Mouse (Mus musculus) kidney, postnatal 14 days (tissue): ENCODE measurements at regions not wholly inside any gene's neighbourhood (a gene's known extent, or its start where the extent isn't known, plus 50 kb on each side); places are given as distances from the start of the nearest gene placed in this dataset.
A peak's percentile ranks its signal among the peaks of the same experiment; 100 is the strongest.

Experiments used
- DNase-seq: peaks from one replicate; pipeline ENCODE4 v3.0.0; 2022; ENCODE audit warnings: mixed read lengths

DNA sequence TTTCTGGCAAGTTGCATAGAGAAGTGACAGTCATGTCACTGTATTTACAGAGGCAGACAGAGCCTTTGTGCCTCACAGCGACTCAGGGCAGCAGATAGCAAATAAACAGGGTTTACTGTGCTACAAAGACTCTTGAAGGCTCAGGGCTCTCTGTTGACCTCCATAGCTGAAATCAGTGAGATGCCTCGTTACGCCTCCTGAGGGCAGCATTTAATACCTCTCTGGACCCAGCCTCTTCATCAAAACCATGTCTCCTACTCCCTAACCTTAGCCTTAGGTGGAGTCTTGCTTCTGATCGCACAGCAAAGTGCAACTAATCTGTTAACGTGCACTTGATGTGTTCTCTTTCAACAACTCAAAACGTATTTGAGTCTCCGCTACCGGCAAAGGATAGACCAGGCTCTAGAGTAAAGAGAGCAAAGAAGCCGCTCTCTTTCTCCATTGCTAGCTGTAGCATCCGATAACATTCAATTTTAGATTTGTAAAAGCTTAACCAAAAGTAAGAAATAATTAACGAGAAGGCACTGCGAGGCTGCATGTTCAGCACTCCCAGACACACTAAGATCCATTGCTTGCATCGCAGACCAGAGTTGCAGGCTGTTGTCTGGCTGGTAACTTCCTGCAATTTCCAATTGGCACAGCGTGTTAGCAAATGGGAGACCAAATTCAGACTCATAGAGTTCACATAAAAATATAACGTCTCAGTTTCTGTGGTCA, 101.1 kb upstream of the Man2a1 start:
- peak; percentile 67 for DNase-seq

DNA sequence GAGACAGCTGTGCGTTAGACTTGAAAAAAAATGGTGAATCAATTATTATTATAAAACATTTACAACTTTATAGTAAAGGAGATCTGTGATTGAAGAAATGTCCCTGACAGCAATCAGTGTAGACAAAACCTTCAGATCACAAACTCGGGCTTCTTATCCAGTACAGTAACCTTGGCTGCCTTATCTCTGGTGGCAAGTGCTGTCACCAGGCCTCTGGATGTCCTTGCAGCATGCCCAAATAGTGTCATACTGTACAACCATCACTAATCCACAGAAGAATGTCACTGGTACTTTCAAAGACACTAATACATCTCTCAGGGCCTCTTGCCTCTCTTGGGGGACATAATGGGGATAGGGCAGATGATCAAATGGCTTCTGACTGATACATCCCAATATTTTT, 98.2 kb upstream of the Man2a1 start:
- DNase-seq: no peak

DNA sequence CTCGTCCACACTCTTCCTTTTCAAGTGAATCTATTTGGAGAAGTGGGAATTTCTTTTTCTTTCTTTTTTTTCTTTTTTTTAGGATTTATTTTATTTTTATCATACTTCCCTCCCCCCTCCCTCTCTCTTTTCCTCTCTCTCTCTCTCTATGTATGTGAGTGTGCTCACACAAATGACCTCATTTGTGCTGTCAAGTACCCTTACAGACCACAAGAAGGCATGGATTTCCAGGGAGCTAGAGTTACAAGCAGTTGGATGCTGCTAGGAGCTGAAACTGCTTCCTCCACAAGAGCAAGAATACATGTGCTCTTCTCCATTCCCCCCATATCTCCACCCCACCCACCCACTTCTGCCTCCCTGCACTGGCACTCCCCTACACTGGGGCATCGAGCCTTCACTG, 94.6 kb upstream of the Man2a1 start:
- no peak for DNase-seq

DNA sequence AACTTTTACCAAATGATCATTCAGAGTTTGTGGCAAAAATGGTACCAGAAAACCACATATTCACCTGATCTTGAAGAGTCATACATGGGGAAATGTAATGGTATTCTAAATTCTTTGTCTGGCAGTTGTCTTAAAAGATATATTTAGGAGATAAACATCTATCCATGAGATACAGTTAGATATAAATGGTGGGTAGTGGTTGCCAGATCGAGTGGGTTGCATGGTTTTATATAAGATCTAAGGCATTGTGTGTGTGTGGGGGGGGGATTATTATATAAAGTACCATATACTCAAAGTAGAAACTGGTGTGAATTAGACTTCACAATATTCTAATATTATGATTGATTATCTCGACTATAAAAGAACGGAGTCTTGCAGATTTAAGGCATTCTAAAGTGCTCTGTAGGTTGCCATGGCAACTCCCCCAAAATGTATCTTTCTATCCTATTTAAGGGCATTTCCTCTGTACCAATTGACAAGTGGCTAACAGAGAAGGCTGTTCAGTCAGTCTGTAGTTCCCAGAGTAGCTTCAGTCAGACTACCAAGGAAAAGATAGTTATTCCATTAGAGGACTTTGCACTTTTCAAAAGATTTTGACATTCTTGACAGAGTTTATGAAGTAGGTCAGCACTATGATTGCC, 89.3 kb upstream of the Man2a1 start:
- no peak for DNase-seq

- no peak for DNase-seq
Measured at GRCm38 (mm10) chr17:64522213-64522612, 78.3 kb upstream of the Man2a1 start.

DNA sequence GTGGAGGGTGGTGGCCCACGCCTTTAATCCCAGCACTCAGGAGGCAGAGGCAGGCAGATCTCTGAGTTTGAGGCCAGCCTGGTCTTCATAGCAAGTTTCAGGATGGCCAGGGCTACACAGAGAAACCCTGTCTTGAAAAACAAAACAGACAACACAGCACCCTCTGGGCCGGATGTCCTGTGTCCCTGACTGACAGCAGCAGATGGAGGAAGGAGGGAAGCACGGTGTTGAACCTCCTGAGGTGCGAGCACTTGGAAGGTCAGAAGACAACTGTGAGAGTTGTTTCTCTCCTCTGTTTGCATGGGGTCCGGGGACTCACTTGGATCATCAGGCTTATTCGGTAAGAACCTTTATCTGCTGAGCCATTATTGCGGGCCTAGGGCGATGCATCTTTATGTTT, 76.6 kb upstream of the Man2a1 start:
- DNase-seq: no peak

DNA sequence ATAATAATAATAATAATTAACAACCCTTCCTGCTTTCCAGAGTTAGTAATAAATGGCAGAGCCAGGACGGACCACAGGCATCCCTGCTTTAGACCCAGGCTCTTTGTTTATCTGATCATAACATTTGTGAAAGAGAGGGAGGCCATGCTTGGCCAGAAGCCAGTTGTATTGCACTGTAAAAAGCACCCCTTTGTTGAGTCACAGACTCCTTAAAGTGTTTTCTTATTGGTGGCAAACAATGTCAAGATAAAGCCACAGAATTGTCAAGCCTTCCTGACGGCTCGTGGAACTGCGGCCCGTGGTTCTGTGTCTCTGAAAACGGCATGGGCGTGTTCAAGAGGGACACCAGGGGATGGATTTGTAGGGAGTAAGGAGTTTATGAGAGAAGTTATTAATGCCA, 72.7 kb upstream of the Man2a1 start:
- no peak for DNase-seq

DNA sequence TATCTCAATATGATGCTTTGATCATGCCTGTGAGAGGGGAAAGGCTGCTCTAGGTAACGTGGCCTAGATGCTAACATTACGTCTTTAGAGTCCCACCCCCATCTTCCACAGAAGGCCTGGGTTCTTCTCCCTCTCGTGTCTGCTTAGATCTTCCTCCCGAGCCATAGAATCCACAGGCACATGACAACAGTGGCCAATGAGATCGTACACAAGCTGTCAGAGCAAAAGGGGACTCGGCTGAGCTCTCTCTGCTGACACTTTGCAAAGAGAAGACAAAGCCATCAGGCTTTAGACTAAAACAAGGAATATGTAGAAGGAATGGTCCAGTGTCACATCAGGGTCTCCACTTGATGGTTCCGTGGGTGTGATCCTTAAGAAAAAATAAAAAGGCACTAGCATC, 72.1 kb upstream of the Man2a1 start:
- no peak for DNase-seq

GRCm38 (mm10) chr17:64529296-64529994, 71.1 kb upstream of the Man2a1 start:
- DNase-seq: no peak

DNA sequence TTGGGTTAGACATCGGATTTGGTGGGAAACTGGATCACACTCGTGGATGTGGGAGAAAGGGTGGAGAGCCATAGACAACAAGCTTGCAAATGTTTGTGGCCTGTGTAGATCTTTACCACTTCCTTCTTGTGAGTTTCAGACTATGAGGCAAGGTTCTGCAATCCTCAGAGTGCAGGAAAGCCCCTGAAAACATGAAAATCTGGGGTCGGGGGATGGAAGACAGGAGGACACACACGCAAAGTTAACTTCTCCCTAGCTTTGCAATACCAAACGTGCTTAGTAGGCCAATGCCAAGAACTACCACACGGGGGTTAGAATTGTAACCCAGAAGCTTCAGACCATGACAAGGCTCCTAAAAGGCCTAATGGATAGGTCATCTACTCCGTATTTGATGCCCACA, 69.4 kb upstream of the Man2a1 start:
- no peak for DNase-seq

GRCm38 (mm10) chr17:64534323-64534722, 66.2 kb upstream of the Man2a1 start:
- DNase-seq: no peak

DNA sequence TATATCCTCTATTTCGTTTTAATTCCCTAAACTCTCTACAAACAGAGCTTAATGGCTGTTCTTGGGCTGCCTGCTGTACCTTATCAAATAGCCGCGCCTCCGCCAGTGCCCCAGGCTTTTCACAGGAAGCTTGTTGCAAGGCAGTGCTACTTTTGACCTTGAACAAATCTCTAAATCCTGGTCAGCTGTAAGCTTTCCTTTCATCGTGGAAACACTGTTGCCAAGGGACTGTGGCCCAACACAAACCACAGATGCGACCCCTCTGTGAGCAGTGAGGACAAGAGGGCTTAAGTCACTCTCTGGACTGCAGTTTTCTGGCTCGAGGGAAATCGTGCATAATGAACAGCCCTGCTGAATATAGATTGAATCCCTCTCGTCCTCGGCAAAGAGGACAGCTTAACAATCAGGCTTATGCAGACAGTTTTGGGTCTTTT, 62.0 kb upstream of the Man2a1 start:
- peak; percentile 52 for DNase-seq

GRCm38 (mm10) chr17:64540411-64540810, 60.1 kb upstream of the Man2a1 start:
- no peak for DNase-seq

- no peak for DNase-seq
Measured at GRCm38 (mm10) chr17:64548536-64548935, 52.0 kb upstream of the Man2a1 start.

- DNase-seq: no peak
Measured at GRCm38 (mm10) chr17:64550034-64550433, 50.5 kb upstream of the Man2a1 start.
